Mouse (Mus musculus): Measurements from ENCODE around the gene Rffl.

GRCm38 (mm10) chr11:82908608-82908989 is 37.6 kb upstream of the Rffl start:
- no peak for TF ChIP-seq CTCF (IDR thresholded peaks at IDR 0.05; ENCODE audit: low read depth)
- no peak for TF ChIP-seq EP300 (IDR thresholded peaks at IDR 0.05; ENCODE audit: low read depth)
